Mouse (Mus musculus): Measurements from ENCODE around the gene Miga2.

- TF ChIP-seq CTCF (conservative IDR thresholded peaks at IDR 0.05; ENCODE audit: insufficient read depth, insufficient read length, low read depth, low read length): no peak
- TF ChIP-seq POLR2A (IDR thresholded peaks at IDR 0.05; ENCODE audit: low read depth, low read length): no peak
Observed at GRCm38 (mm10) chr2:30392577-30393369, 28.7 kb downstream of the Miga2 start.

All from kidney, adult 2 months (tissue).